Mouse (Mus musculus) monocyte, adult 2 months (primary cell): ENCODE results near the gene Map3k7cl.

Experiments
- DNase-seq, 2 experiments: peaks; one replicate each; pipeline ENCODE4 v3.0.0; 2022; ENCODE audit warnings: low spot score in 2 of 2, low read depth in 1 of 2

The Map3k7cl gene

DNA sequence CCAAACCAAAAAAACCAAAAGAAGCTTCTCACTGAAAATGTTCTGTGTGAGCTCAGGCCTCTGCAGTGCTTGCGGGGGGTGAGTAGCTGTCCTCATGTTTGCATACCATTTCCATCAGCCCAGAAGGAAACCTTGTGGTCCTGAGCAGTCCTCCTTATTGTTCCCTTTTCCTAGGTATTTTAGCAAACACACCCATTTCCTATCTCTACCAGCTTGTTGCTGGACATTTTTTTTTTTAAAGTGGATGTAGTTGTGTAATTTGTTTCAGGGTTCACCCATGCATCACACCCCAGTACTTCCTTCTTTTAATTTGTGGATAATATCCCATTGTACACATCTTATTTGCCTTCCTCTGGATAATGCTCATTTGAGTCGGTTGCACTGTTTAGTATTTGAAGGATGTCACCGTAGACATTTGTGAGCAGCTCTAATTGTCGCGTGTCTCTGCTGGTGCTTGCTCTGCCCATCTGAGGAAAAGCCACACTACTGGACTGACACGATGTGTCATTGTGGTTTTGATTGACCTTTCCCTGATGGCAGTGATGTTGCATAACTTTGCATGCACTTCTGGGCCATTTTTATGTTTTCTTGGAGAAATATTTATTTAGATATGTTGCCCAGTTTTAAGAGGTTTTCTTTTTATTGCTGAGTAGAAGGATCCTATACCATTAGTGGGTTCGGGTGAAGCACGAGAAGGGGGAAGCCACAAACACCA lies 32.6 kb downstream of the Map3k7cl start:
- DNase-seq, result peak in 1 of 2 experiments; percentile 35

DNA sequence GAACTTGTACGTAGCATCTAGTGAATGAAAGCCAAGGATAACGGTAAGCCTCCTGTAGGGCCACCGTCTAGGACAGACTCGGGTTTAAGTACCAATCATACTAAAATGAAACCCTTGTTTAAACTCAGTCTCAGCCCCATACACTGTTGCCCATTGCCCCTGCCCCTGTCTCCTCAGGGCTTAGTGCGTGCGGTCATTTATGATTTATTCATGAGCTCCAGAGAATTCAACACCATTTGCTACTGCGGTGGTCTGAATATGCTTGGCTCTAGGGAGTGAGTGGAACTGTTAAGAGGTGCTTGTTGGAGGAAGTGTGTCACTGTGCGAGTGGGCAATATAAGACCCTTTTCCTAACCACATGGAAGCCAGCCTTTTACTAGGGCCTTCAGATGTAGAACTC lies 34.7 kb downstream of the Map3k7cl start:
- no peak for DNase-seq

DNA sequence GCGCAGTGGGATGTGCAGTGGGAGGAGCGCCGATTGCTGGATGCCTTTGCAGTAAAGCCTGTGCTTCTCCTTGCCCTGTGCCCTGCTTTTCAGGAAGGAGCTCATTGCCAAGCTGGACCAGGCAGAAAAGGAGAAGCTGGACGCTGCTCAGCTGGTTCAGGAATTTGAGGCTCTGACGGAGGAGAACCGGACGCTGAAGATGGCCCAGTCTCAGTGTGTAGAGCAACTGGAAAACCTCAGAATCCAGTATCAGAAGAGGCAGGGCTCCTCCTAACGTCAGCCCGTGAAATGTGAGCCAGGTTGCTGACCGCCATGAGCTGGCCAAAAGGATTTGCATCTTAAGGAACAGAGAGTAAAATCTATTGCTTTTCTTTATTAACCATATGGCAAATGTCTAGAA lies 41.0 kb downstream of the Map3k7cl start:
- DNase-seq, result no peak

DNA sequence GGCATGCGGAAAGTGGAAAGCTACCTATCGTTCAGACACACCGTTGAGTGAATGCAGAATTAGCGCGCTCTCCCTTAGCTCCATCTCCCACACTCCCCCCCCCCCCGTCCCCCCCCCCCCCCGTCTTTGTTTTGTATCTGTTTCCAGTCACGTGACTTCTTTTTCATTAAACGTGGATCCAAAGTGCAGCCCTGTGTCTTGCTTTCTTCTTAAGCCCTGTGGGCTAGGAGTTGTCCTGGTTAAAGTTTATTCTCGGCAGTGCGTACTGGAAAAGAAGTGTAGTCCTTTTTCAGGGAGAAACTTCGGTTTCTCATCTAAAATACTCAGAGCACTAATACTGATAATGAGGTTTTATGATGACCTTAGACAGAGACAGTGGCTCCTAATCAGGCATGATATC lies 42.0 kb downstream of the Map3k7cl start:
- no peak for DNase-seq

DNA sequence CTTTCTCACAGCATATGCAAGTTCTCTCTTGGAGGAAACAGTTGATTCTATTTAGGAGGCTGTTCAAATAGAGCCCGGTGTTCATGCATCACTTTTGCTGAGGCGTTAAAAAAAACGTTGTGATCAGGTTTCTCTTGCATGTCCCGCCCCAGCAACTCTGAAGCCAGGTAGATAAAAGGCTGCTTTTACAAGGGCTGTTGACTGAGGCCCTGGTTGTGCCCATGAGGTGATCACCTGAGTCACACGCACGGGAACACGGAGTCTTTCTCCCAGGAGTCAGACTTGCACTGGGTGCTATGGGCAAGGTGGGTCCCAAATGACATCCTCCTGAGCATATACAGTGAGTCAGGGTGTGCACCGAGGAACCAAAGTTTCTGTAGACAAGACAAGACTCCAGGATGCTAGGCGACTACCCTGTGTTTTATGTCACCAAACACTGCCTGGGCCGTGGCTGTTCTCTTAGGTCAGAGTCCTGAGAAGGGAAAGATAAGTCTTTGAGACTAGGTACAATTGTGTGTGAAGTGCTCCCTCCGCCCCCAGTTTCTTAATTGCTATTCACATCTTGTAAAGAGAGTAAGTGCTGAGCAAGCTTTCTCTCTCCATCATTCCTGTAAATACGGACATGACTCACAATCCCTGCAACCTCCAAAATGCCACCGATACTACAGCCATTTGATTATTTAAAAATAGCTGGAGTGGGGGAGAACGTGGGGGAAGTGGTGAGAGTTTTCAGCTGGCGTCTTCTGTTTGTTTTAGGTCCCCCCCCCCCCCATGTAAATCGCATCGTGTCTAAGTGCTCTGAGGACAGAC lies 49.8 kb downstream of the Map3k7cl start:
- DNase-seq, result no peak

DNA sequence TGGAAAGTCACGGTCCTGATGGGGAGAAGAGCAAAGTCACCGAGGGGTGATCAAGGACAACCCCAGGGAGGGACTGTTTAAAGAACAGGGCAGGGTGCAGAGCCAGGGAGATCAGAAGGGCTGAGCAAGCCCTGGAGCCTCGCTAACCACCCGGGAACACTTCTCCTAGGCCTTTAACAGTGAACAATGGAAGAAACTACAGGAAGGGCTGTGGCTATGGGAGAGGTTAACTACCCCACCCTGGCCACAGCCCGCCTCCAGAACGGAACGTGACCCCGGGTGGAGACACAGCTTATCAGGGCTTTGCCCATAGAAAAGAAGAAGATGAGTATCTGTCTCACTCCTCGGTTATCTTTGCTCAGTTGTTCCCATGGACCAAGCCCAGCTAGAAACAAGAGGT lies 50.9 kb downstream of the Map3k7cl start:
- no peak for DNase-seq

DNA sequence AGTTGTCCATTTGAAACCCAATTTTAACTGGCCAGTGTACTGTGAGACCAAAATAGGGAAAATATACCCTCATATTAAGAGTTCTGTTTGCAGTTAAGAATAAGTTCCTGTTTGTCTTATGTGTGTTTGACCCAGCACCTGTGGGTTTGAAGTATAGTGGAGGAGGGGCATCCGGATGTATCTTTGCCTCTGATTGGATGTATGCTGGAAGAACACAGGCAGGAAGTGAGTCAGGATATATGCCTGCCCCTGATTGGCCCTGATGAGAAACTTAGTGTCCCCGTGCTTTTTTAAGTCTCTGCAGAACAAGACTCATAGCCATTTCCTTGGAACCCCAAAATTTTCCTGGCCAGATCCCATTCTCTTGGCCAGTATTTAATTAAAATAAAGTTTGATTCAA lies 51.8 kb downstream of the Map3k7cl start:
- DNase-seq, result no peak

DNA sequence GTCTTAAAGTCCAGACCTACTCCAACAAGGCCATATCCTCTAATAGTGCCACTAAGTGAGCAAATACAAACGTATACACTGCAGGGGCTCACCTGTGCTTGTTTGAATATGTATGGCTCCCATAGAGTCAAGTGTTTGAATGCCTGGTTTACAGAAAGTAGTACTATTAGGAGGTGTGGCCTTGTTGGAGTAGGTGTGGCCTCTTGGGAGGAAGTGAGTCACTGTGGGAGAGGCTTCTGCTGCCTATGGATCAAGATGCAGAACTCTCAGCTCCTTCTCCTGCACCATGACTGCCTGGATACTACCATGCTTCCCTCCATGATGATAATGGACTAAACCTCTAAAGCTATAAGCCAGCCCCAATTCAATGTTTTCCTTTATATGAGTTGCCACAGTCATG lies 54.3 kb downstream of the Map3k7cl start:
- no peak for DNase-seq

DNA sequence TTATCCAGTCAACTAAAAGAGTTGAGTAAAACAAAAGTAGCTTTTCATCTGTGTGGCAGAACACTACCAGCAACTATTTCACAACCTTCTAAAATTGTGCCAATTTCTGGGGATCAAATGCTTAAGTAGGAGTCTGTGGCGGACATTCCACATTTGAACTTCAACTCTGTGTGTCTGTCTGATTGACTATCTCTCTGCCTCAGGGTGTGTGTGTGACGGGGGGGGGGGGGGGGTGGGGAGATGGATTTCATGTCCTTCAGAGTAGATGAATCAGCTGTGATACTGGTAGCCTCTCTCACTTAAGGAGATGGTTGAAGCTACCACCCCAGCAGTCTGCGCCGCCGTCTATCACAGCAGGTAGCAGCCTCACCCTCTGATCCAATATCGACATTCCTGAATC lies 54.8 kb downstream of the Map3k7cl start:
- no peak for DNase-seq

DNA sequence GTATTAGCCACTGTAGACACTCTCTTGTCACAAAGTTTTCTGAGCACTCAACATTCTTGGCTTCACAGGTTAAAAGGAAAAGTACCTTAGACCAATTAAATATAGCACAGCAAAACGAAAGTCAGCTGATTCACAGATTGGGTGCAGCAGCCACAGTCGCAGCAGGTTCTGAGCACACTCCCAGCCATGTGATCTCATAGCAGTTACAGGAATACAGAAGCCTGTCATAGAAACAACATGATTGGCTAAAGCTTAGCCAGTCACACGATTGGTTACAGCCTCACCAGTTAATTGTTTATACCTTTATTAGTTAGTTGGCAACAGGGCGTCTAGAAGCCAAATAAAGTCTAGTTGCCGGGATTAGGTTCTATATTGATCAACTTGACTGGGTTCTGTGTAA lies 57.0 kb downstream of the Map3k7cl start:
- DNase-seq, result no peak

DNA sequence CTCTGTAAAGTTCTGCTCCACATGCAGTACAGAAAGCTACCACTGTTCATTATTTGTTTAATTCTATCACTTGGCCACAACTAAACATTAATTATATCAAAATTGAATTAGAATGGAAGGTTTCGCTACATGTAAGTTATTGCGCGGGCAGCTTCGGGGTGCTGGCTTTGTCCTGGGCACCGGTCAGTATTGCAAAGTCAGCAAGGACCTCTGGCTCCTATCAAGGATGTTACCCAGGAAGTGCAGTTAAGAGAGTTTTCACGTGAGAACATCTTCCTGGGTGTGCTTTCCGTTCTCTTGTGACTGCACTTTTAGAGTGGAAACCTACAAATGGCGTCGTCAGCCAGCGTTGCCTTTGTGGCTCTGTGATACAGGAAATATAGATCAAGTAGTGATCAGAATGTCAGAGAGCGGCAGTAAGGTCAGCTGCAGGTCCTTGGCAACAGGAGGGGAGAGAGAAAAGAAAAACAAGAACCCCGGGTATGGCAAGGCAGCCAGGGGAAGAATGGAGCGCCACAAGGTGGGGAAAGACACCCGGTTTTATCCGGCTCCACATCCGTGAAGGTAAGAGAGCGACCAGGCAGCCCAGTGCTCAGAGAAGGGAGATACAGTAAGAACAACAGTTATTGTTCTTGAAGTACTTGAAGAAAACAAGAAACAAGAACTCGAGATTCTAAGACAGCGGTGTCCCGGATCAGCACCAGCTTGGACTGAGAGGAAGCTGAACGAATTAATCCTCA lies 57.6 kb downstream of the Map3k7cl start:
- no peak for DNase-seq

DNA sequence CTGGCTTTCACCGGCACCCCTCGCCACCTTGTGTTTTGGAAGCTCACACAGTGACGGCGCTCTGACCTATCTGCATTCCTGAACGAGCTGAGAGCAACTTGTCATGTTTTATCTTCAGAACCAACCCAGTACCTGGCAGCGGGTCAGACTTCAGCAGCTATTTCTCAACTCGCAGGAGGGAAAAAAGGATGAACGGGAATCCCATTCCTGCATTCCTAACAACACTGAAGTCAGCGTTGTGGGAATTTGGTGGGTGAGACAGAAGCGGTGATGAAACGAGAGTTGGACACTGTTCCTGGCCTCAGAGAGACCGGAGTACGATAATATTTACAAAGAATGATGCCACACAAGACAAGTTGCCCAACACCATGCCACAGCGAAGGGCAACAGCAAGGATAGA lies 58.3 kb downstream of the Map3k7cl start:
- no peak for DNase-seq

DNA sequence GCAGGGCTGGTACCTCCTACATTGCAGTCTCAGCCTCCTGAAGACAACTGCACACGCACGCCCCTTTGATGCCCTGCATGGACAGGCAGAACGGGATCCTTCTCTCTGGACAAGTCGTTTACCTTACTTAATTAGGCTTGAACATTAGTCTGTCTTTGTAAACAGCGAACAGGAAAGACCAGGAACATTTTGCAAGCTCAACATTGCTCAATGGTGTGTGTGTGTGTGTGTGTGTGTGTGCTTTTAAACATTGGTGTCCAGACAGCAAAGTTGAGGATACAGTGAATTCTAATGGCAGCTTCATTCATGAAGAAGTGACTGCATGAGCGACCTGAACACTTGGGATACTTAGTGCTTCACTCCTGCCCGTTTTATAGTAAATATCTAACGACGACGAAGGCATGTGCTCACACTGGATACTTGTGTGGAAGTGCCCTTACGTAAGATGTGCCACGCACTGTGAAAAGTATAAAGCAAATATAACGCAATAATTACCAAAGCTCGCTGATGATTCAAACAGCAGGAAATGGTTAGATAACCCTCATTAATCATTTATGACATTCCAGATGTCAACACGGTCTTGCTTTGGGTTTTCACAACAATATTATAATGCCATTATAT lies 59.2 kb downstream of the Map3k7cl start:
- DNase-seq, result no peak

DNA sequence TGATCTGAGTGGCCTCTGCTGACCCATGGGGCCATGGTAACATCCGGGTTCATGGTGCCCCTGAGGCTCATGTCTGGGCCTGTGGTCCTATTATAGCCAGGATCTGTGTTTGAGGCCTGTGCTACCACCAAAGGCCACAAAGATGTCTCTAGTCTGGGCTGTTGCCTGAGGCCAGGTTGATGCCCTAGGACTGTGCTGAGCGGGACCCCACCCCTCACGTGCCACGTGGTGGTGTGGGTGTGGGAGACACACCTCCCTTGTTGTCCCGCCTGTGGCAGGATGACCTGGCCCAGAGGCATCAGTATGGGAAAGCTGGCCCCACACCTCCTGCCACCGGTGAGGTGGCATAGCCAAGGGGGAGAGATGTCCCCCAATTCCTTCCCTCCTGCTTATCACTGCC lies 64.2 kb downstream of the Map3k7cl start:
- no peak for DNase-seq

DNA sequence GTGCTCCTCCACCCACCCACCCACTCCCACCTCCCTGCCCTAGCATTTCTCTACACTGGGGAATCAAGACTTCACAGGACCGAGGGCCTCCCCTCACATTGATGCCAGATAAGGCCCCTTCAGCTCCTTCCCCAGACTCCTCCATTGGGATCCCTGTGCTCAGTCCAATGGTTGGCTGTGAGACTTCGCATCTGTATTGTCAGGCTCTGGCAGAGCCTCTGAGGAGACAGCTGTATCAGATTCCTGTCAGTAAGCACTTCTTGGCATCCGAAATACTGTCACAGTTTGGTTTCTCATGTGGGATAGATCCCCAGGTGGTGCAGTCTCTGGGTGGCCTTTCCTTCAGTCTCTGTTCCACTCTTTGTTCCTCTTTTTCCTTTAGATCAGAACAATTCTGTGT lies 68.1 kb downstream of the Map3k7cl start:
- DNase-seq, result no peak

DNA sequence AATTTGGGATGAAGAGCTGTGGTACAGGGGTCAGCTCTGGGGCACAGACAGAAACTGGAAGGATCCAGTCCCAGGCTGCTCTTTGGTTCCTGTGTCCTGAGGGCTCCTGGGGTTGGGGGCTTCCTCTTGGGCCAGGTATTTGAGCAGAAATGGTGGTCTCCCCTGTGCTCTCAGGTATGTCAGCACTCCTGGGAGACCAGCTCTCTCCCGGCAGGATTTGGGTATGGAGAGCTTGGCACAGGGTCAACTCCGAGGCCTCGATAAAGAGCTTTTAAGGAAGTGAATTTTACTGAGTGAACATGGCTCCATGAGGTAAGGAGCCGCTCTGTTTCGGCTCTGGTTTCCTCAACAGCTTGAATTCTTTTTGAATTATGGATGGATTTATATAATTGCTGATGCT lies 70.8 kb downstream of the Map3k7cl start:
- no peak for DNase-seq

DNA sequence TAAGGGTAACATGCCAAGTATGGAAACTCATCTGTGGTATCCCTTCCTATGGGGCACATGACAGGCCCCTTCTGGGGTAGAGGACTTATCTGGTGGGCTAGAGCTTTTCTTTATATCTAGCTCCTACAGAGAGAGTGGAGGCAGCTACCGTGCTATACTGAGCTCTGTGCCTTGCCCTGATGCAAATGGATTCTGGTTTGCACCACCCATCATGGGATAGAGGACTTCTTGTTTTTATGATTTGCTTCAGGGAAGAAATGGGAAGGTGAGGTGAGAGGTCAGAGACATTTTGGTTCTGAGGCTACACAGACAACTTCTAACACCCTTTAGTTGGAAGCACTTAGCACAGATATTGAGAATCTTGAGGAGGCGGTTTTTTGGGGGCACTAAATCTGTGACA lies 71.8 kb downstream of the Map3k7cl start:
- peak in 1 of 2 experiments; percentile 63 for DNase-seq

DNA sequence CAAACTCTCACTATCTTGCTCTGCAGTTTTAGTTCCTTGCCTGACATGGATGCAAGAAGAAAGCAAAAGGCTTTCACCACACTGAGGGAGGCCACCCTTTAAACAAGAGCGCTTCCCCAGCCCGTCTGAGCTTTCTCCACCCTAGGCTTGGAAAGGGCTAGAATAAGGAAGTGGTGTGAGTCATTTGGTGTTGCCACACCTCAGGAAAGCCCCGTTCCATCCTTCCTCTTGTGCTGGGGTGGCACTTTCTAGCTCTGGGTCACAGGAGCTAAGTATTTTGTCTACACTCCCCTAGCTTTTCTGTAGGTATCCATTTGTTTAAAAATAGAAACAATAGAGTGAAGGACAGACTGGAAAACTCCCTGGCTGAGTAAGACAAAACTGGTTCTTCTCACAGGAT lies 72.2 kb downstream of the Map3k7cl start:
- DNase-seq, result peak; percentile 87 to 95

DNA sequence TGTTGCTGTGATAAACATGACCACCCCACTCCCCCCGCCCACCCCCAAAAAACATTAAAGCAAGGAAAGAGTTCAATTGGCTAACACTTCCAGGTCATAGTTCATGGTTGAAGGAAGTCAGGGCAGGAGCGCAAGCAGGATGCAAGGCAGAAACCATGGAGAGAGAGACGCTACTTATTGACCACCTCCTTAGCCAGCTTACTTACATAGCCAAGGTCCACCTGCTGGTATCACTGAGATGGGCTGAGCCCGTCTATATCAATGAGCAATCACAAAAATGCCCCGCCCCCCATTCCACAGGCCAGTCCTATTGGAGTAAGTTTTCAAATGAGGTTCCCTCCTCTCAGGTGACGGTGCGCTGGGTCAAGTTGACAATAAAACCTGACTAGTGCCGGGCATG lies 72.7 kb downstream of the Map3k7cl start:
- no peak for DNase-seq

DNA sequence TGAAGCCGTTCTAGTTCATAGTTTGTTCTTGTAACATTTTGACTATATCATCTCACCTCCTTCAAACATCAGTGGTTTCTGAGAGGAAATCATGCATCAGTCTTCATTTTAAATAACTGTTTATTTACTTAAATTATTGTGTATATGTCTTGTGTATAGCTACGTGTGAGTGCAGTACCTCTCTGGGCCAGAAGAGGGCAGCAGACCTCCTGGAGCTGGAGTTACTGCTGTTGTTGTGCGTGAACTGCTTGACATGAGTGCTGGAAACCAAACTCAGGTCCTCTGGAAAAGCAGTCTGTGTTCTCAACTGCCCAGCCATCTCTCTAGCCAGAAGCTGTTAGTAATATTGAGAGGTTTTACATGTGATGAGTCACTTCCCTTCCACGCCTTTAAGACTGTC lies 73.6 kb downstream of the Map3k7cl start:
- DNase-seq, result no peak

DNA sequence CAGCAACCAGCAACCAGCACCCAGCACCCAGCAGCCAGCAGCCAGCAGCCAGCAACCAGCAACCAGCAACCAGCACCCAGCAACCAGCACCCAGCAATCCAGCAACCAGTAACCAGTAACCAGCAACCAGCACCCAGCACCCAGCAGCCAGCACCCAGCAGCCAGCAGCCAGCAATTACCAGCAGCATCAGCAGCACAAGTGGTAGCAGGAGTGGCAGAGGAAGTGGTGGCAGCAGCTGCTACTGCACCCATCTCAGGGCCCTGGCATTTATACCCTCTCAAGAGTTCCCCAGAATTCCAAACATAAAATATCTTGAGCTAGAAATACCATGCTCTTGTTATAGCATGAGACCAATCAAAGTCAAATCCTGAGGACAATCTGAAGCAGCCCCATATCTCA lies 81.6 kb downstream of the Map3k7cl start:
- no peak for DNase-seq
